Mouse (Mus musculus) erythroblast, embryonic 14.5 days (primary cell): Measurements from ENCODE around the gene Sis.

Experiments
- GATA1 ChIP-seq: IDR thresholded peaks from 2 replicates; pipeline ENCODE4 v1.6.1; 2012; ENCODE audit warnings: low read length, inconsistent platforms, mixed read lengths
- TAL1 ChIP-seq: IDR thresholded peaks from 3 replicates; pipeline ENCODE4 v1.6.1; 2012; ENCODE audit warnings: low read length, inconsistent platforms, mixed read lengths

GRCm38 (mm10) chr3:73002933-73003696, 35.5 kb upstream of the Sis start:
- no peak for TF ChIP-seq TAL1
- TF ChIP-seq GATA1 = no peak
